Mouse (Mus musculus) G1E (cell line): ENCODE results near the gene Rbbp8nl. TPM values are rescaled to one million over a fixed set of nuclear protein-coding genes. Genes with fewer than 3 reads are reported as not detected.

ENCODE experiments used
- ATAC-seq: 2 replicates; pipeline ENCODE4 v1.8.0; 2016; ENCODE audit warnings: mild to moderate bottlenecking; ENCODE audit not compliant: insufficient number of reproducible peaks, poor library complexity, low FRiP score, severe bottlenecking; ENCODE audit errors: extremely low read depth
- DNase-seq: peaks from one replicate; pipeline ENCODE4 v3.0.0; 2012; ENCODE audit warnings: low spot score
- H3K27me3 ChIP-seq: 2 replicates; pipeline ENCODE4 v1.6.1; 2012; ENCODE audit warnings: mild to moderate bottlenecking, low read length, inconsistent platforms; ENCODE audit not compliant: insufficient read depth
- H3K36me3 ChIP-seq: replicated peaks from 2 replicates; pipeline ENCODE3; 2012; ENCODE audit warnings: mild to moderate bottlenecking, inconsistent platforms
- H3K4me1 ChIP-seq: 2 replicates; pipeline ENCODE4 v1.6.1; 2012; ENCODE audit warnings: low read depth, low read length, inconsistent platforms, mixed read lengths; ENCODE audit not compliant: insufficient read depth
- H3K4me3 ChIP-seq: 2 replicates; pipeline ENCODE4 v1.5.1; 2012; ENCODE audit warnings: low read depth, mild to moderate bottlenecking, inconsistent platforms, low read length, moderate library complexity, mixed read lengths
- H3K9me3 ChIP-seq: replicated peaks from 2 replicates; pipeline ENCODE4 v1.6.1; 2012; ENCODE audit warnings: inconsistent platforms
- CTCF ChIP-seq: IDR thresholded peaks from 2 replicates; pipeline ENCODE4 v1.5.1; 2012; ENCODE audit warnings: low read depth, low read length, inconsistent platforms, mixed read lengths
- GATA1 ChIP-seq: IDR thresholded peaks from 2 replicates; pipeline ENCODE4 v1.6.1; 2012; ENCODE audit warnings: borderline replicate concordance, low read length, inconsistent platforms, mixed read lengths
- GATA2 ChIP-seq: IDR thresholded peaks from 2 replicates; pipeline ENCODE4 v1.6.1; 2012; ENCODE audit warnings: low read depth, low read length, inconsistent platforms, borderline replicate concordance
- POLR2AphosphoS5 ChIP-seq: IDR thresholded peaks from 2 replicates; pipeline ENCODE4 v1.6.1; 2012; ENCODE audit warnings: low read depth, low read length, inconsistent platforms; ENCODE audit not compliant: insufficient replicate concordance
- TAL1 ChIP-seq: conservative IDR thresholded peaks from 2 replicates; pipeline ENCODE4 v1.6.1; 2012; ENCODE audit warnings: low read depth, low read length, inconsistent platforms, mixed read lengths
- polyA plus RNA-seq: library from polyadenylated mRNA; stranded (reverse); fragments of >175 nt; gene quantifications from 2 replicates; pipeline ENCODE4 v1.2.3, GENCODE M21; 2012
- total RNA-seq, 2 experiments: library from RNA; stranded (forward) in 1 of 2; stranded (reverse) in 1 of 2; fragments of 200-1000 nt in 1 of 2; fragments of >200 nt in 1 of 2; fragmentation: Nextera tagmentation in 1 of 2; gene quantifications; 2 replicates each; pipeline ENCODE4 v1.2.3; 2014 to 2017

The Rbbp8nl gene
- total and polyA plus RNA-seq, 3 experiments: 0.11 TPM; not detected in 2

DNA sequence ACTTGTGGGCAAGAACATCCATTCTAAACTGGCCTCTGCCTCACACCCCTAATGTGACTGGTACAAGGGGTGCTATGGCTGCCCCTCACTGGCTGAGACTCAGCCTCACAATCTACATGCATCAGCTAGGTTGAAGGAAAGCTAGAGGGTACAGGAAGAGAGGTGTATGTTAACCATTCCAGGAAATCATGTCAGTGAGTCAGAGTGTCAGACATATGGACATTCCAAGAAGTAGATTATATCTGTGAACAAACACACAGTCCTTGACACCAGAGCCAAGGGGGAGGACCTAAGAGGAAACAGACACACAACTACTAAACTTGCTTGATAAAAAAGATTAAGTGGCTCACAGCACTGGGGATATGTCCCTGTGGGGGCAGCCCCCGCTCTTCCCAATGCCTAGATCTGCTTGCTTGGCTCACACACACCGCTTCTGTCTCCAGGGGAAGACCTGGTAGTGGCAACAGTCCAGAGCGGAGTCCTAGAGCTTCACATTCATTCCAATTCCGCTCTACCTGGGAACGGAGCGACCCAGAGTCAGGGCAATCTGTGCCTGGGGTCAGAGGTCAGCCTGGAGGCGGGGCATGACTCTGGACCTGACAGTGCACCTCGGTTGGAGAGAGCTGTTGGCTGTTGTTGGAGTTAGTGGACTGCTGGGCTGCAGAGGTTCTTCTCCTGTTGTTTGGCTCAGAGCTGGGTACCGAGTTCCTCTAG lies 40.6 kb downstream of the Rbbp8nl start:
- H3K4me3 ChIP-seq: peak overlapping the region; percentile 60; the same call in 1 of the 2 replicates
- peaks cover 30% of the 10 kb centered on the region for H3K4me1 ChIP-seq
- peaks cover 3% of the 10 kb centered on the region; the same call in 1 of the 2 replicates for H3K9me3 ChIP-seq
- peaks cover 2% of the 10 kb centered on the region for H3K36me3 ChIP-seq
- peak; percentile 78 for ATAC-seq
- no peak for TF ChIP-seq CTCF
- no peak for TF ChIP-seq POLR2AphosphoS5
- no peak for TF ChIP-seq TAL1
- no peak for TF ChIP-seq GATA2
- TF ChIP-seq GATA1: no peak
- peak; percentile 66 for DNase-seq
- H3K27me3 ChIP-seq: no peaks in the 10 kb centered on the region

DNA sequence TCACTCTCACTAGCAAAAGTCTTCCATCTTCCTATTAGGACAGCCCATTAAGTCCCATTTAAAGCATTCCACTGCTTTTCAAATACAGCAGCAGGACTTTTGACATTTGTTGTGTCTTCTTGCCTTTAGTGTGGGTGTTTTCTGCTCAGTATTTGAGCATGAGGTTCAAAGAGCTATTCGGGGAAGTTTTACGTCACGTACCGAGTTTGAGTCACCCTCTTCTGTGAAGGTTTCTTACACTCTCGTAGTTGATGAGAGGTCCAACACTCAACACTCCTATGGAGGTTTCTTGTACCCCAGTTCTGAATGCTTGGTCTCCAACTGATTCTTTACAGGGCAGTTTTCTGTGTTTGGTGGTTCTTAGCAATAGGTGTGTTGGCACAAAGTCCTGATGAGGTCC lies 41.8 kb downstream of the Rbbp8nl start:
- H3K9me3 ChIP-seq: peaks cover 3% of the 10 kb centered on the region; the same call in 1 of the 2 replicates
- H3K4me1 ChIP-seq: peaks cover 30% of the 10 kb centered on the region
- ATAC-seq (no peak), DNase-seq (no peak)
- no peaks in the 10 kb centered on the region for H3K27me3 ChIP-seq
- no peak overlapping the region for H3K4me3 ChIP-seq
- no peaks in the 10 kb centered on the region for H3K36me3 ChIP-seq
- TF ChIP-seq TAL1: no peak
- no peak for TF ChIP-seq GATA1
- no peak for TF ChIP-seq GATA2
- no peak for TF ChIP-seq POLR2AphosphoS5
- TF ChIP-seq CTCF: no peak

DNA sequence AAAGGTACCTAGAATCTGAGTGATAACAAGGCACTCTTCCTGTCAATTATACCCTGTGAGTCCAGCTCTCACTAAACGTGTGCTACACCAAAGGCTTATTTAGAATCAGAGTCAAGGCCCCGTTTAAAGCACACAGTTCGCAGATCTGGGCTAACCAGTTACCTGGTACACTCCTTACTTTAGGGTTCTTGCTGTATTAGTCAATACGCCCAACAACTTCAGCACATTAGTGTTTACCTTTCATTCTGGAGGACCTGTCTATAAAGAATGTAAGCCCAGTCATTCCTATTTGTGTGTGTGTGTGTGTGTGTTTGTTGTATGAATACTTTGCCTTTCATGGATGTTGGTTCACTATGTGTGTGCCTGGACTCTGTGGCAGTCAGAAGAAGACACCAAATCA lies 46.6 kb downstream of the Rbbp8nl start:
- Histone ChIP-seq H3K4me3 (no peak overlapping the region), H3K36me3 (no peaks in the 10 kb centered on the region), H3K4me1 (peaks cover 27% of the 10 kb centered on the region), H3K9me3 (peaks cover 12% of the 10 kb centered on the region), H3K27me3 (no peaks in the 10 kb centered on the region)
- ATAC-seq (no peak), DNase-seq (no peak)
- no peak for TF ChIP-seq CTCF
- TF ChIP-seq TAL1: no peak
- no peak for TF ChIP-seq GATA2
- no peak for TF ChIP-seq GATA1
- no peak for TF ChIP-seq POLR2AphosphoS5

DNA sequence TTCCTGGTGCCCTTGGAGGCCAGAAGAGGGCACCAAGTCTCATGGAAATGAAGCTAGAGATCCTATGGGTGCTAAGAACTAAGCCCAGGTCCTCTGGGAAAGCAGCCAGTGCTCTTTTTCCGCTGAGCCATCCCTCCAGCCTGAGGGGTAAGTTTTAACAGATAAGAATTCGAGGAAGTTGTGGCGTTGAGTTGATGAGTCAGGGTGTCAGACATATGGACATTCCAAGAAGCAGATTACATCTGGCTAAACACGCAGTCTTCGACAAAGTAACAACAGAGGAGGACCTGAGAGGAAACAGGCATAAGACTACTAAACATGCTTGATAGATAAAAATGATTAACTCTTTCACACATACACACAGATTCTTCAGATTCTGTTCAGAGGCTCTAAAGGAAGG lies 51.1 kb downstream of the Rbbp8nl start:
- TF ChIP-seq TAL1 (peak; percentile 46; the same call in 1 of the 2 replicates), GATA1 (no peak)
- Histone ChIP-seq H3K27me3 (no peaks in the 10 kb centered on the region), H3K9me3 (peaks cover 11% of the 10 kb centered on the region), H3K4me3 (no peak overlapping the region), H3K4me1 (peaks cover 68% of the 10 kb centered on the region), H3K36me3 (peaks cover 1% of the 10 kb centered on the region)
- DNase-seq: no peak
- peak; percentile 32 for ATAC-seq

DNA sequence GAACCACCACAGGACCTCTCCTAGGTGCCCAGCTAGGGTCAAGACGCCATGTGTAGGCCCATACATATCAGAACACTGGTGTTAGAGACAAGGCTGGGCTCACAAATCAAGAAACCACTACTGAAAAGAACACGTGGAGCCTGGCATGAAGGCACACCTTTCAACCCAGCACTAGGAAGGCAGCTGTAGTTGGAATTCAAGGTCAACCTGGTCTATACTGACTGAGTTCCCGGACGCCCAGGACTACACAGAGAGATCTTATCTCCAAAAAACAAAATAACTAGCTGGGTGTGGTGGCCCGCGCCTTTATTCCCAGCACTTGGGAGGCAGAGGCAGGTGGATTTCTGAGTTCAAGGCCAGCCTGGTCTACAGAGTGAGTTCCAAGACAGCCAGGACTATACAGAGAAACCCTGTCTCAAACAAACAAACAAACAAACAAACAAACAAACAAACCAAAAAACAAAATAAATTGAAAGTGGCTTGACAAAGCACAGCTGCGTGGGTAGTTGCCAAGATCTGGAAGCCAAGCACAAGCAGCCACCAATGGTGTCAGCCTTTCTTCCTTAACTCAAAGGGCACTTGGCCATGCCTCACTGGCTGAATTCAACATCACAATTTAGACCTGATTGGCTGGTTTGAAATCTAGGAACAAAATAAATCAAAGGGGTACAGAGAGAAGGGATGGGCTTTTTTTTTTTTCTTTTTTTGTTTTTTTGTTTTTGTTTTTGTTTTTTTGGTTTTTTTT lies 51.9 kb downstream of the Rbbp8nl start:
- TF ChIP-seq CTCF: no peak
- no peak for TF ChIP-seq GATA1
- no peak for TF ChIP-seq TAL1
- TF ChIP-seq POLR2AphosphoS5: no peak
- no peak for TF ChIP-seq GATA2
- peaks cover 11% of the 10 kb centered on the region for H3K9me3 ChIP-seq

DNA sequence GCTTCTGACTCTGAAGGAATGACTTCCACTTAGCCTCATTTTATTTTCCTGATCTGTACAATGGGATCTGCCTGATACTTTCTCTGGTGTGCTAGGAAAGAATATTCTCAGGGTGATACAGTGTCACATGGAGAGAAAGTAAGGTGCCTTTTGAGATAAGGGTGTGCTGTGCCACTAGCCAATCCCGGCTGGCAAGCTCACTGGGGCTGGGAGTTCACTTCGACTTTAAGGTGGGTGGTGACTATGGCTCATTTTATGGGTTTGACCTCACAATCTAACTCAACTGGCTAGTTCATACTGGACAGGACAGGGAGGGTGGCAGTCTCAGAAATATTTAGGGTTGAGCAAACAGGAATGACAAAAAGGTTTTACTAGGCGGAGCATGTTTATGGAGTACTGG lies 52.7 kb downstream of the Rbbp8nl start:
- TF ChIP-seq TAL1 (peak; percentile 85), POLR2AphosphoS5 (no peak)
- Histone ChIP-seq H3K27me3 (no peaks in the 10 kb centered on the region), H3K4me3 (peak overlapping the region; percentile 3; the same call in 1 of the 2 replicates), H3K9me3 (peaks cover 9% of the 10 kb centered on the region), H3K4me1 (peaks cover 76% of the 10 kb centered on the region), H3K36me3 (peaks cover 12% of the 10 kb centered on the region)
- ATAC-seq (peak; percentile 69), DNase-seq (peak; percentile 84)

More for the DNA sequence above, 51.9 kb downstream of the Rbbp8nl start:
- ATAC-seq (no peak), DNase-seq (no peak)
- H3K4me3 ChIP-seq: no peak overlapping the region; the same call in 1 of the 2 replicates
- peaks cover 74% of the 10 kb centered on the region for H3K4me1 ChIP-seq
- peaks cover 9% of the 10 kb centered on the region for H3K36me3 ChIP-seq
- H3K27me3 ChIP-seq: no peaks in the 10 kb centered on the region
